Mouse (Mus musculus) lung, postnatal 0 days (tissue): ENCODE results near the gene Creb3l4. TPM values are rescaled to one million over a fixed set of nuclear protein-coding genes. Genes with fewer than 3 reads are reported as not detected.
A peak's percentile ranks its signal among the peaks of the same experiment; 100 is the strongest.
"Not testable (repeated sequence)": the region's sequence is repeated elsewhere in the genome, so short reads cannot be mapped to it uniquely, and the experiment has no call there.

Source experiments
- ATAC-seq: fragments of 200-750 bp; cut with Nextera tagmentation; 2 replicates; pipeline ENCODE4 v1.8.0; 2017; ENCODE audit warnings: moderate library complexity
- DNase-seq: peaks from one replicate; pipeline ENCODE4 v3.0.0-alpha.2; 2016; ENCODE audit warnings: low spot score
- H3K27ac ChIP-seq: fragments of 300-500 bp; sonication (generic); 2 replicates; pipeline ENCODE4 v1.5.1; 2014; ENCODE audit warnings: antibody characterized with exemption, mild to moderate bottlenecking, low read length, mixed read lengths
- H3K27me3 ChIP-seq: fragments of 300-500 bp; sonication (generic); replicated peaks from 2 replicates; pipeline ENCODE4 v1.6.1; 2014; ENCODE audit warnings: low read length, mixed read lengths; ENCODE audit not compliant: insufficient read depth
- H3K36me3 ChIP-seq: fragments of 300-500 bp; sonication (generic); 2 replicates; pipeline ENCODE4 v1.6.1; 2014; ENCODE audit warnings: low read length, mixed read lengths; ENCODE audit not compliant: insufficient read depth
- H3K4me1 ChIP-seq: fragments of 300-500 bp; sonication (generic); 2 replicates; pipeline ENCODE4 v1.6.1; 2014; ENCODE audit warnings: antibody characterized with exemption, low read depth, low read length, mixed read lengths; ENCODE audit not compliant: insufficient read depth
- H3K4me2 ChIP-seq: fragments of 300-500 bp; sonication (generic); replicated peaks from 2 replicates; pipeline ENCODE4 v1.6.1; 2014; ENCODE audit warnings: low read depth, mild to moderate bottlenecking, low read length, moderate library complexity, mixed read lengths
- H3K4me3 ChIP-seq: fragments of 300-500 bp; sonication (generic); 2 replicates; pipeline ENCODE4 v1.5.1; 2014; ENCODE audit warnings: low read depth, low read length
- H3K9ac ChIP-seq: fragments of 300-500 bp; sonication (generic); replicated peaks from 2 replicates; pipeline ENCODE4 v1.6.1; 2014; ENCODE audit warnings: low read depth, mild to moderate bottlenecking
- H3K9me3 ChIP-seq: fragments of 300-500 bp; sonication (generic); 2 replicates; pipeline ENCODE4 v1.6.1; 2016; ENCODE audit warnings: low read length, mixed read lengths
- CTCF ChIP-seq: IDR thresholded peaks from 2 replicates; pipeline ENCODE4 v1.5.1; 2016; ENCODE audit warnings: antibody characterized with exemption, mild to moderate bottlenecking
- EP300 ChIP-seq: IDR thresholded peaks from 2 replicates; pipeline ENCODE4 v1.6.1; 2016; ENCODE audit warnings: antibody characterized with exemption, mild to moderate bottlenecking, control low read depth
- whole genome bisulfite sequencing: fragments of 180-500 bp; shearing (Covaris S2); extraction: QIAGEN DNeasy Blood & Tissue Kit; methylation state at CpG from one replicate; pipeline ENCODE4 v1.1.7; 2014; 5-methylcytosine and 5-hydroxymethylcytosine counted together
- polyA plus RNA-seq: library from polyadenylated mRNA; unstranded; fragments of >200 nt; fragmentation: Nextera tagmentation; extraction: Ambion mirVana; gene quantifications from 2 replicates; pipeline ENCODE4 v1.2.1, GENCODE M21; 2015

The Creb3l4 gene
- 2.4 and 2.8 TPM in 2 replicates for polyA plus RNA-seq

- 10% methylated on average over 19 of the region's 19 CpGs for WGBS
- H3K4me1 ChIP-seq, result peaks cover 11% of the 10 kb centered on the region; the same call in 1 of the 2 replicates
- peak within 1 kb of the TSS; percentile 38; the same call in 1 of the 2 replicates for H3K27ac ChIP-seq
- no peaks in the 10 kb centered on the region for H3K27me3 ChIP-seq
- H3K4me3 ChIP-seq, result peak within 1 kb of the TSS; percentile 34
- H3K4me2 ChIP-seq, result peak within 1 kb of the TSS; percentile 65
- ATAC-seq (peak; percentile 64), DNase-seq (peak; percentile 81)
- peak within 1 kb of the TSS; percentile 32; the same call in 1 of the 2 replicates for H3K9ac ChIP-seq
- no peaks in the 10 kb centered on the region for H3K36me3 ChIP-seq
- TF ChIP-seq CTCF (no peak), EP300 (0 out of 2 replicates have a peak, but pooled peaks have one; percentile 30)
- no peaks in the 10 kb centered on the region for H3K9me3 ChIP-seq
These were observed at the start of gene Creb3l4 for GRCm38 (mm10) chr3:90242984-90243775. Creb3l4 (minus strand) TSS chr3:90243512.

- no peaks in the 10 kb centered on the region for H3K27me3 ChIP-seq
- ATAC-seq (peak; percentile 98), DNase-seq (peak; percentile 100)
- H3K9ac ChIP-seq, result peak within 1 kb of the TSS; percentile 91
- peaks cover 15% of the 10 kb centered on the region; the same call in 1 of the 2 replicates for H3K4me1 ChIP-seq
- H3K27ac ChIP-seq, result peak within 1 kb of the TSS; percentile 98
- TF ChIP-seq CTCF, result no peak
- TF ChIP-seq EP300, result peak; percentile 85
- no peaks in the 10 kb centered on the region for H3K9me3 ChIP-seq
- no peaks in the 10 kb centered on the region for H3K36me3 ChIP-seq
- WGBS, result under 1% methylated on average over 44 of the region's 47 CpGs
- H3K4me2 ChIP-seq, result peak within 1 kb of the TSS; percentile 80
- peak within 1 kb of the TSS; percentile 99 for H3K4me3 ChIP-seq
These were observed 49.3 kb upstream of the Creb3l4 start, which contains the start of gene Gatad2b for GRCm38 (mm10) chr3:90292345-90293275. Gatad2b (plus strand) TSS chr3:90293178.

- H3K4me2 ChIP-seq, result peak overlapping the region; percentile 60
- H3K36me3 ChIP-seq, result no peaks in the 10 kb centered on the region
- H3K27ac ChIP-seq, result peak overlapping the region; percentile 85
- peaks cover 12% of the 10 kb centered on the region; the same call in 1 of the 2 replicates for H3K4me1 ChIP-seq
- TF ChIP-seq CTCF, result no peak
- no peak for TF ChIP-seq EP300
- ATAC-seq (no peak), DNase-seq (no peak)
- H3K9me3 ChIP-seq, result no peaks in the 10 kb centered on the region
- WGBS, result 25% methylated on average over 2 of the region's 2 CpGs
- peak overlapping the region; percentile 57 for H3K9ac ChIP-seq
- no peaks in the 10 kb centered on the region for H3K27me3 ChIP-seq
- peak overlapping the region; percentile 99 for H3K4me3 ChIP-seq
These were observed 48.7 kb upstream of the Creb3l4 start for GRCm38 (mm10) chr3:90291982-90292344.

DNA sequence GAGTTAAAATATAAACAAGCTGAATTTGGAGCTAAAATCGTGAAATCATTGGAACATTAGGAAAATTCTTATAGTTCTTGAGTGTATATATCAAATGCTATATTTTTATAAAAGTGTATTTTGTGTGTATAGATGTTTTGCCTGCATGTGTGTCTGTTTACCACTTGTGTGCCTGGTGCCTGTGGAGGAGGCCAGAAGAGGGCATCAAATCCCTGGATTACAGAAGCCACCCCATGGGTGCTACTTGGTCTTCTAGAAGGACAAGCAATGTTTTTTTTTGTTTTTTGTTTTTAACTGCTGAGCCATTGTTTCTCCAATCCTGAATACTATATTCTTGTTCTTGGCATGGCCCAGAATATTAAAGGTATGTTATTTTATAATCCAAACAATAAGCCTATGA lies 47.3 kb upstream of the Creb3l4 start:
- TF ChIP-seq EP300, result no peak
- no peak for TF ChIP-seq CTCF
- Histone ChIP-seq H3K9ac (no peak overlapping the region), H3K4me2 (no peak overlapping the region), H3K4me3 (no peak overlapping the region), H3K27ac (no peak overlapping the region), H3K36me3 (no peaks in the 10 kb centered on the region), H3K27me3 (no peaks in the 10 kb centered on the region), H3K4me1 (peaks cover 10% of the 10 kb centered on the region; the same call in 1 of the 2 replicates), H3K9me3 (no peaks in the 10 kb centered on the region)
- DNase-seq (no peak), ATAC-seq (no peak)
- 80% methylated on average over 1 of the region's 1 CpGs for WGBS

GRCm38 (mm10) chr3:90289403-90289802 lies 46.1 kb upstream of the Creb3l4 start:
- H3K36me3 ChIP-seq, ATAC-seq, H3K27ac ChIP-seq, H3K4me3 ChIP-seq, H3K27me3 ChIP-seq, DNase-seq, H3K4me1 ChIP-seq, H3K9ac ChIP-seq, H3K4me2 ChIP-seq, H3K9me3 ChIP-seq: not testable (repeated sequence)
- WGBS, result 66% methylated on average over 3 of the region's 3 CpGs

- Histone ChIP-seq H3K27me3 (no peaks in the 10 kb centered on the region), H3K4me1 (no peaks in the 10 kb centered on the region; the same call in 1 of the 2 replicates), H3K9ac (no peak overlapping the region), H3K4me2 (no peak overlapping the region), H3K27ac (no peak overlapping the region), H3K4me3 (no peak overlapping the region), H3K9me3 (no peaks in the 10 kb centered on the region), H3K36me3 (no peaks in the 10 kb centered on the region)
- DNase-seq, result no peak
- TF ChIP-seq EP300 (no peak), CTCF (0 out of 2 replicates have a peak, but pooled peaks have one; percentile 21)
- 95% methylated on average over 2 of the region's 2 CpGs for WGBS
- ATAC-seq, result no peak
These were observed 40.8 kb upstream of the Creb3l4 start for GRCm38 (mm10) chr3:90284150-90284549.
